Mouse (Mus musculus) T-helper 2 cell (primary cell): ENCODE measurements at regions not wholly inside any gene's neighbourhood (a gene's known extent, or its start where the extent isn't known, plus 50 kb on each side); places are given as distances from the start of the nearest gene placed in this dataset.

Experiments used
- in situ Hi-C: fragments of 300-600 bp; cut with MboI, MseI; formaldehyde crosslinking; loops from one replicate; pipeline ENCODE4 v1.15.1; 2025; ENCODE audit warnings: high pct_unique_total_duplicates

- in situ Hi-C loops, result no loop called here
Measured at GRCm38 (mm10) chr4:98201102-98201501, 182.0 kb downstream of the Tm2d1 start.

GRCm38 (mm10) chr4:98200701-98201100, 182.4 kb downstream of the Tm2d1 start:
- in situ Hi-C loops, result no loop called here

- in situ Hi-C loops, result no loop called here
Measured at GRCm38 (mm10) chr4:98190318-98190717, 192.8 kb downstream of the Tm2d1 start.

GRCm38 (mm10) chr4:98189894-98190293, 193.2 kb downstream of the Tm2d1 start:
- in situ Hi-C loops, result no loop called here

GRCm38 (mm10) chr4:98188944-98189343, 194.2 kb downstream of the Tm2d1 start:
- in situ Hi-C loops, result no loop called here

- in situ Hi-C loops, result no loop called here
Measured at GRCm38 (mm10) chr4:98187038-98187437, 196.1 kb downstream of the Tm2d1 start.

GRCm38 (mm10) chr4:98182053-98182355, 201.1 kb downstream of the Tm2d1 start:
- in situ Hi-C loops, result no loop called here

GRCm38 (mm10) chr4:98181185-98182052, 201.7 kb downstream of the Tm2d1 start:
- in situ Hi-C loops, result no loop called here

- in situ Hi-C loops, result no loop called here
Measured at GRCm38 (mm10) chr4:98180336-98180735, 202.8 kb downstream of the Tm2d1 start.
